Mouse (Mus musculus): Measurements from ENCODE around the gene Usp6nl. TPM values are rescaled to one million over a fixed set of nuclear protein-coding genes. Genes with fewer than 3 reads are reported as not detected.

Usp6nl gene
- polyA plus RNA-seq (2012; rRNA removed) = 2.4 and 3.3 TPM in 2 replicates
- polyA plus RNA-seq (2014; fragmentation: Nextera tagmentation; extraction: Ambion mirVana) = 2.8 and 3.0 TPM in 2 replicates

DNA sequence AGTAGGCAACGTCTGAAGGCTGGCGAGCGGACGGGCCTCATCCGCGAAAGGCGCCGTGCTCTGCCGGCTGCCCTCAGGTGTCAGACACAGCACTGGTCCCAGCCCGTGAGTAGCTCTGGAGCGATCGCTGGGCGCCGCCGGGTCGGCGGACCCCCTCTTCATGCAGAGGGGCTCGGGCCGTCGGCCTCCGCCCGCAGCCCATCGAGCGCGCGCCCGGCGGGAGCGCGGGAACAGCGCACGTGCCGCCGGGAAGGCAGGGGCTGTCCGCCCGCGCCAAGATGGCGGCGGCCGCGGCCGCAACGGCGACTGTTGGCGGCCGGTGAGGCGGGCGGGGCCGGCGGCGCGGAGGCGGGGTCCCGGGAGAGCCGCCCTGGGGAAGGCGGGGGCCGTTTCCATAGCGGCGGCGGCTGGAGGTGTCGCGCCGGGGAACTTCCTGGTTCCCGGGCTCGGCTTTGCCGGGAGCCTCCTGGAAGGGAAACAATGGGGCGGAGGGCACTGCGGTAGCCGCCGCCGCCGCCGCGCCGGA, at the start of gene Usp6nl:
TSS of gene Usp6nl (plus strand) at position 292 of the 526 bp plus-strand sequence.
- Histone ChIP-seq H3K27me3 (ENCODE audit: control insufficient read depth, insufficient read depth, low read length) (no peaks in the 10 kb centered on the region), H3K9me3 (ENCODE audit: control insufficient read depth, low read length) (no peaks in the 10 kb centered on the region), H3K4me2 (ENCODE audit: low read depth) (peak within 1 kb of the TSS; percentile 80), H3K36me3 (replicated peaks; ENCODE audit: control insufficient read depth, insufficient read depth, low read depth) (no peaks in the 10 kb centered on the region), H3K4me3 (ENCODE audit: insufficient read depth in 1 of 2, low read depth in 2 of 2, low read length in 2 of 2) (peak within 1 kb of the TSS; percentile 87 to 98), H3K9ac (replicated peaks) (peak within 1 kb of the TSS; percentile 80), H3K4me1 (replicated peaks; ENCODE audit: control insufficient read depth in 2 of 2, insufficient read depth in 2 of 2, low read length in 1 of 2) (peaks cover 11 to 17% of the 10 kb centered on the region in 2 experiments), H3K27ac (peak within 1 kb of the TSS; percentile 78)
- WGBS (ENCODE audit: insufficient replicate concordance) = under 1% methylated on average over 65 of the region's 75 CpGs
- DNase-seq (ENCODE audit: low read depth in 3 of 3, low spot score in 3 of 3) = peak; percentile 69 to 74 (median 70)
- TF ChIP-seq EP300 (IDR thresholded peaks at IDR 0.05; ENCODE audit: low read depth) (no peak; the same call in 1 of the 2 replicates), CTCF (IDR thresholded peaks at IDR 0.05; ENCODE audit: low read depth) (no peak)
- ATAC-seq (ENCODE audit: insufficient read depth) = peak; percentile 93

DNA sequence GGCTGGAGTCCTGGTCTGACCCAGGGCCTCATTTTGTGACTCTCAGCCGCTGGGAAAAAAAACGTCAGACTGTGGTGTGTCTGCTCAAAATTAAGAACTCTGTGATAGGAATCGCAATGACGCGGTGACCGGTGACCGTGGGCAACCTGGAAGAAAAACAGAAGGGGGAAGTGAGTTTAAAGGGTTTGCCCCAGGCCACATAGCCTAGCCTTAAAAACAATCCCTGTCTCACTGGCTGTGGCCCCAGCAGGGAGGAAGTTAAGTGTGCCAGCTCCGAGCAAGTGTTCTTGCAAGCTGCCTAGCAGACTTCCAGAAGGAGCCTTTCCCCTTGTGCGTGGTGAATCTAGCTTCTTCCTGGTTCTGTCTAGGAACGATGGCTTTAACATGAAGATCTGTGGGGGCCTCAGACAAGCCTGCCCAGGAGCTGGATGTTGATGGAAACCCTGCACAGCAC, 49.0 kb upstream of the Usp6nl start:
- Histone ChIP-seq H3K9ac (replicated peaks) (no peak overlapping the region), H3K9me3 (ENCODE audit: control insufficient read depth, low read length) (no peaks in the 10 kb centered on the region), H3K4me3 (ENCODE audit: insufficient read depth in 1 of 2, low read depth in 2 of 2, low read length in 2 of 2) (no peak overlapping the region), H3K27me3 (ENCODE audit: control insufficient read depth, insufficient read depth, low read length) (no peaks in the 10 kb centered on the region), H3K4me2 (ENCODE audit: low read depth) (no peak overlapping the region), H3K27ac (no peak overlapping the region), H3K4me1 (replicated peaks; ENCODE audit: control insufficient read depth in 2 of 2, insufficient read depth in 2 of 2, low read length in 1 of 2) (peaks cover 2 to 10% of the 10 kb centered on the region in 2 experiments; a peak in 2 of 4 replicates), H3K36me3 (replicated peaks; ENCODE audit: control insufficient read depth, insufficient read depth, low read depth) (no peaks in the 10 kb centered on the region)
- 22% methylated on average over 10 of the region's 10 CpGs for WGBS (ENCODE audit: insufficient replicate concordance)
- no peak for TF ChIP-seq CTCF (IDR thresholded peaks at IDR 0.05; ENCODE audit: low read depth)
- TF ChIP-seq EP300 (IDR thresholded peaks at IDR 0.05; ENCODE audit: low read depth) = no peak
- no peak for DNase-seq (ENCODE audit: low read depth in 3 of 3, low spot score in 3 of 3)
- no peak for ATAC-seq (ENCODE audit: insufficient read depth)

DNA sequence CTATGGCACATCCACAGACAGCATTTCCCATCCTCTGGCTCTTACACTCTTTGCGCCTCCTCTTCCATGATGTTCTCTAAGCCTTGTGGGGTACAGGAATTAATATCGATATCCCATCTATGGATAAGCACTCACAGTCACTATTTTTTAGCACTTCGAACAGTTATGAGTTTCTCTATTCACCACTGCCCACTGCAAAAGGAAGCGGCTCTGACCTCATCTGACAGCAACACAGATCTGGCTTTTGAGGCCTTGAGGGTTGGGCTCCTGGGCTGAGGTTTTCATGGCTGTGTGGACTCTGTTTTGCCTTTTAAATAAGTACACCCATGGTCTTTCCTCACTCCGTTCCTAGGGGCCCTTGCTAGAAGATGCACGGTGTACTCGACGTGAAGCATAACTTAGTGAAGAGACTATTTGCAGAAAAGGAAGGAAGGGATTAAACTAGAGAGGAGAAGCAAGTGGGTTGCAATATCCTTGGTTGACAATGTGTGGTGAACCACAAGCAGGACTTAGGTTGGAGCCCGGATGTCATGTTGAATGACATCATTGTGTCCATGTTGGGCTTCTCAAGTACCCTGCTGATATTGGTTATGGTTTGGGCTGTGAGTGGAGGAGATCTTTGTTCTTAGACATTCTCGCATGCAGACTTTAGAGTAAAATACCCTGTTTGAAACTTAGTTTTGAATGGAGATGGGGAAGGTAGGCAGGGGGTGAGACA, 43.5 kb upstream of the Usp6nl start:
- ATAC-seq (ENCODE audit: insufficient read depth) = no peak
- 32% methylated on average over 10 of the region's 10 CpGs for WGBS (ENCODE audit: insufficient replicate concordance)
- H3K27me3 ChIP-seq (ENCODE audit: control insufficient read depth, insufficient read depth, low read length) = no peaks in the 10 kb centered on the region; the same call in 1 of the 2 replicates

DNA sequence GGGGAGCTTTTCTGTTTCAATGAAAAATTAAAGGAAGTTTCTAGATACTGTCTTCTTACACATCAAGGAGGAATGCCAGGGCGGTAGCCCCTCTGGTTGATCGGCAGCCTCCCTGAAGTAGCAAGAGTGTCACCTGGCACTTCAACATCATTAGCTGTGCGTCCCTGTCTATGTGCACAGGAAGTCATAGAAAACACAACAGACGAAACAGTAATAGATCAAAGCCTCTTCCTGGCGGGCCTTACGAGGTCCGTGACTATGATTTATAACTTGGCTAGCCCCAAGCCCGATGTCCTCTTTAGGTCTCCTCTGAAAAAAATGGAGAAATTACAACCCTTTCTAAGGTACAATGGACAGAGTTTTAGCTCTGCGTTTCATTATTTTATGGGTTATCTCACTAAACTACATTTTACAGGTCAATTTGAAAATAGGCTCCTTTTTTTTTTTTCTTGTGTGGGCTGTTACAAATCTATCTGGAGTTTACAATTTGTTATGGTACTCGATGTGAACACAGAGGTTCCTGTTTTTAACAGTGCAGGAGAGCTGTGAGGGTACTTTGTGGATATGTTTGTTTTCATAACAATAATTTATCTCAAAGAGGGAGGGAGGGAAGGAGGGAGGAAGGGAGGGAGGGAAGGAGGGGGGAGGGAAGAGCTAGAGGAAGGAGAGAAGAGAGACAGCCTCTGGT, 42.7 kb upstream of the Usp6nl start:
- no peak overlapping the region for H3K4me3 ChIP-seq (ENCODE audit: insufficient read depth in 1 of 2, low read depth in 2 of 2, low read length in 2 of 2)
- TF ChIP-seq CTCF (IDR thresholded peaks at IDR 0.05; ENCODE audit: low read depth) (no peak), EP300 (IDR thresholded peaks at IDR 0.05; ENCODE audit: low read depth) (no peak)
- H3K27ac ChIP-seq = no peak overlapping the region
- no peaks in the 10 kb centered on the region for H3K36me3 ChIP-seq (replicated peaks; ENCODE audit: control insufficient read depth, insufficient read depth, low read depth)
- no peak for DNase-seq (ENCODE audit: low read depth in 3 of 3, low spot score in 3 of 3)
- no peak for ATAC-seq (ENCODE audit: insufficient read depth)
- no peak overlapping the region; the same call in 1 of the 2 replicates for H3K9ac ChIP-seq (replicated peaks)
- WGBS (ENCODE audit: insufficient replicate concordance) = 34% methylated on average over 10 of the region's 10 CpGs
- H3K4me2 ChIP-seq (ENCODE audit: low read depth) = no peak overlapping the region
- no peaks in the 10 kb centered on the region for H3K9me3 ChIP-seq (ENCODE audit: control insufficient read depth, low read length)
- H3K27me3 ChIP-seq (ENCODE audit: control insufficient read depth, insufficient read depth, low read length) = no peaks in the 10 kb centered on the region; the same call in 1 of the 2 replicates
- peaks cover 18 to 30% of the 10 kb centered on the region in 2 experiments for H3K4me1 ChIP-seq (replicated peaks; ENCODE audit: control insufficient read depth in 2 of 2, insufficient read depth in 2 of 2, low read length in 1 of 2)

More for the DNA sequence above, 43.5 kb upstream of the Usp6nl start:
- Histone ChIP-seq H3K4me2 (ENCODE audit: low read depth) (no peak overlapping the region), H3K9me3 (ENCODE audit: control insufficient read depth, low read length) (no peaks in the 10 kb centered on the region), H3K36me3 (replicated peaks; ENCODE audit: control insufficient read depth, insufficient read depth, low read depth) (no peaks in the 10 kb centered on the region), H3K27ac (no peak overlapping the region), H3K9ac (replicated peaks) (no peak overlapping the region), H3K4me3 (ENCODE audit: insufficient read depth in 1 of 2, low read depth in 2 of 2, low read length in 2 of 2) (no peak overlapping the region), H3K4me1 (replicated peaks; ENCODE audit: control insufficient read depth in 2 of 2, insufficient read depth in 2 of 2, low read length in 1 of 2) (peaks cover 10 to 24% of the 10 kb centered on the region in 2 experiments)
- TF ChIP-seq EP300 (IDR thresholded peaks at IDR 0.05; ENCODE audit: low read depth) = no peak
- no peak for DNase-seq (ENCODE audit: low read depth in 3 of 3, low spot score in 3 of 3)

DNA sequence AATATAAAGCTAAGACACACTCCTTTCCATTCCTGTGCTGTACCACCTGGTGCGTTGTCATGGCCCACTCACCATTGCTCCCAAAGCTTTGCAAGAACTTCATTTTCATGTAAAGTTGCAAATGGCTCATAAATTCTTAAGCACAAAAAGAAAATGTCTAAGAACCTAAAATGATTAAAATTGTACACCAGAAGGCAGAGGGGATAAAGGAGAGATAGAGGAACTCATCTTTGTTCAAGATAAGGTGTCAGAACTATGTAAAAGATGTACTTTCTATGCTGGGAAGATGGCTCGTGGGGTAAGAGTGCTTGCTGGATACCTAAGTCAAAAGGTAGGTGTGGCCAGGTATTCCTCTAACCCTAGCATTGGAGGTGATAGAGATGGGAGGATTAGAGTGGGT, 38.9 kb upstream of the Usp6nl start:
- no peak overlapping the region for H3K9ac ChIP-seq (replicated peaks)
- no peaks in the 10 kb centered on the region for H3K9me3 ChIP-seq (ENCODE audit: control insufficient read depth, low read length)
- H3K27ac ChIP-seq = no peak overlapping the region
- TF ChIP-seq CTCF (IDR thresholded peaks at IDR 0.05; ENCODE audit: low read depth) (no peak), EP300 (IDR thresholded peaks at IDR 0.05; ENCODE audit: low read depth) (no peak)
- no peak overlapping the region for H3K4me2 ChIP-seq (ENCODE audit: low read depth)
- no peak overlapping the region for H3K4me3 ChIP-seq (ENCODE audit: insufficient read depth in 1 of 2, low read depth in 2 of 2, low read length in 2 of 2)
- no peaks in the 10 kb centered on the region; the same call in 1 of the 2 replicates for H3K27me3 ChIP-seq (ENCODE audit: control insufficient read depth, insufficient read depth, low read length)
- ATAC-seq (ENCODE audit: insufficient read depth) = no peak
- peaks cover 37 to 52% of the 10 kb centered on the region in 2 experiments for H3K4me1 ChIP-seq (replicated peaks; ENCODE audit: control insufficient read depth in 2 of 2, insufficient read depth in 2 of 2, low read length in 1 of 2)
- H3K36me3 ChIP-seq (replicated peaks; ENCODE audit: control insufficient read depth, insufficient read depth, low read depth) = no peaks in the 10 kb centered on the region
- 64% methylated on average over 2 of the region's 2 CpGs for WGBS (ENCODE audit: insufficient replicate concordance)
- DNase-seq (ENCODE audit: low read depth in 3 of 3, low spot score in 3 of 3) = no peak
